Mouse (Mus musculus): ENCODE results near the gene Adamtsl4.

DNA sequence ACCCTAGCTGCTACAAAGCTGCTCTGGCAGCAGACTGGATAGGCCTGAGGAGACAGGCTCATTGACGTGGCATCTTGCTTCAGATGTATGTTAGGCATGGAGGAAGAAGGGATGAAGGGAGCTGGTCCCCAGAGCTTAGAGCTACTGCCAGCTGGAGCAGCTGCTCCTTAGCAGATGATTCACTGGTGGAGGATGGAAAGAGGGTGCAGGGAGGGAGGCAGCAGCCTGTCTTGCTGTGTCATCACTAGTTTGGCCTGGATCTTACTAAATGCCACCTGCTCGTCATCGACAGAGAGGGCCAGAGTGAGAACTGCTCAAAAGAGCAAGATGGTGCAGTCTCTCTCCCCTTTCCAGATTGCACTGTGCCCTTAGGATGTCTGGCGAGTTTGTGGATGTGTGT, 58.0 kb downstream of the Adamtsl4 start:
- TF ChIP-seq POLR2A (IDR thresholded peaks at IDR 0.05; ENCODE audit: insufficient read depth, low read depth, low read length) (no peak), CTCF (IDR thresholded peaks at IDR 0.05) (no peak), EP300 (IDR thresholded peaks at IDR 0.05; ENCODE audit: insufficient read depth, low read depth, low read length) (no peak)
